Mouse (Mus musculus) kidney, embryonic 15.5 days (tissue): ENCODE data around the gene Oip5. TPM values are rescaled to one million over a fixed set of nuclear protein-coding genes. Genes with fewer than 3 reads are reported as not detected.
A peak's percentile ranks its signal among the peaks of the same experiment; 100 is the strongest.

Experiments used
- ATAC-seq: fragments of 200-750 bp; cut with Nextera tagmentation; replicated peaks from 2 replicates; pipeline ENCODE4 v1.8.0; 2017; ENCODE audit warnings: moderate TSS enrichment; ENCODE audit not compliant: low FRiP score
- H3K27ac ChIP-seq: fragments of 300-500 bp; sonication (generic); 2 replicates; pipeline ENCODE4 v1.5.1; 2015; ENCODE audit warnings: mild to moderate bottlenecking, inconsistent platforms
- H3K27me3 ChIP-seq: fragments of 300-500 bp; sonication (generic); 2 replicates; pipeline ENCODE4 v1.6.1; 2015; ENCODE audit warnings: inconsistent platforms
- H3K36me3 ChIP-seq: fragments of 300-500 bp; sonication (generic); 2 replicates; pipeline ENCODE4 v1.6.1; 2015; ENCODE audit warnings: inconsistent platforms
- H3K4me1 ChIP-seq: fragments of 300-500 bp; sonication (generic); 2 replicates; pipeline ENCODE4 v1.6.1; 2015; ENCODE audit warnings: inconsistent platforms
- H3K4me2 ChIP-seq: fragments of 300-500 bp; sonication (generic); 2 replicates; pipeline ENCODE4 v1.6.1; 2015; ENCODE audit warnings: moderate library complexity, mild to moderate bottlenecking, inconsistent platforms
- H3K4me3 ChIP-seq: fragments of 300-500 bp; sonication (generic); replicated peaks from 2 replicates; pipeline ENCODE4 v1.5.1; 2015; ENCODE audit warnings: mild to moderate bottlenecking, inconsistent platforms
- H3K9ac ChIP-seq: fragments of 300-500 bp; sonication (generic); 2 replicates; pipeline ENCODE4 v1.6.1; 2015; ENCODE audit warnings: mild to moderate bottlenecking, inconsistent platforms
- H3K9me3 ChIP-seq: fragments of 300-500 bp; sonication (generic); replicated peaks from 2 replicates; pipeline ENCODE4 v1.6.1; 2016; ENCODE audit warnings: inconsistent platforms
- WGBS: fragments of 180-500 bp; shearing (Covaris S2); methylation state at CpG from one replicate; pipeline ENCODE4 v1.1.7; 2015; ENCODE audit warnings: mixed read lengths; 5-methylcytosine and 5-hydroxymethylcytosine counted together
- polyA plus RNA-seq: library from polyadenylated mRNA; unstranded; fragments of >200 nt; fragmentation: Nextera tagmentation; extraction: Ambion mirVana; gene quantifications from 2 replicates; pipeline ENCODE4 v1.2.1, GENCODE M21; 2015

Oip5 gene
- polyA plus RNA-seq, 1 experiment from 2014 or later, result 30.7 TPM

- H3K4me2 ChIP-seq, result no peak overlapping the region
- no peaks in the 10 kb centered on the region for H3K4me1 ChIP-seq
- peaks cover 6% of the 10 kb centered on the region; the same call in 1 of the 2 replicates for H3K36me3 ChIP-seq
- ATAC-seq, result no peak
- H3K9ac ChIP-seq, result no peak overlapping the region
- H3K9me3 ChIP-seq, result no peaks in the 10 kb centered on the region
- 96% methylated on average over 3 of the region's 3 CpGs for WGBS
- no peak overlapping the region for H3K4me3 ChIP-seq
- no peaks in the 10 kb centered on the region for H3K27me3 ChIP-seq
- no peak overlapping the region for H3K27ac ChIP-seq
These were observed 36.7 kb downstream of the Oip5 start for GRCm38 (mm10) chr2:119581571-119581970.

- peaks cover 38% of the 10 kb centered on the region for H3K36me3 ChIP-seq
- H3K27me3 ChIP-seq, result no peaks in the 10 kb centered on the region
- no peaks in the 10 kb centered on the region for H3K9me3 ChIP-seq
- no peak for ATAC-seq
- no peak overlapping the region for H3K27ac ChIP-seq
- H3K4me1 ChIP-seq, result no peaks in the 10 kb centered on the region
- no peak overlapping the region for H3K4me2 ChIP-seq
- H3K9ac ChIP-seq, result no peak overlapping the region
- 84% methylated on average over 1 of the region's 1 CpGs for WGBS
- H3K4me3 ChIP-seq, result no peak overlapping the region
These were observed 45.8 kb downstream of the Oip5 start for GRCm38 (mm10) chr2:119572471-119572870.

DNA sequence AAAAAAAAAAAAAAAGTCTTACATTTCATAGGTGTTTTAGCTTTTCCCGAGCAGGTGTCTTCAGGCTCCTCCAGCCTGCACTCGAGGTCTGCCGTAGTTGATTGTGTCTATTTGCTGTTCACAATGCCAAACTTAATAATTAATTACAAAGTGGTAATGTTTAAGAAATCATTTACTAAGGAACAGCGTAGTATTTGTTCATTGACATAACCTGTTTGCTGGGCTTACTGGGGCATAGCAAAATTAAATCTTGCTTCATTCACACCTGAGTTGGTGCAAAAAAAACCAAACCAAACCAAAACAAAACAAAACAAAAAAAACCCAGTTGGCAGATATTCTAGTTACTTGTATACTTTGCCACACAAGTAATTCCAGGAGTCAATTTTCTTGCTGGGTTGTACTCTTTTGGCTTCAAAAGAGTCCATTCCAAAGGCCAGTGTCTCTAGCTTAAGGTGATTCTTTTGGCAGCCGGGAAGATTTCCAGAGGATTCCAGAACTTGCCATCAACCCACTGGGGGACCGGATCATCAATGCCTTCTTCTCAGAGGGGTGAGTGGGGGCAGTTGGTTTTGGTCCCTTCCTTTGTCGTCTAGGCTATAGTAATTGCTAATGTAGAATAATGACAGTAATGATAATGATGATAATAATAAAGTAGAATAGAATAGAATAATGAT, 52.0 kb downstream of the Oip5 start:
- Histone ChIP-seq H3K4me3 (no peak overlapping the region), H3K27ac (0 out of 2 replicates have a peak overlapping the region, but pooled peaks have one; percentile 18), H3K9ac (no peak overlapping the region), H3K4me2 (no peak overlapping the region), H3K9me3 (no peaks in the 10 kb centered on the region), H3K36me3 (peaks cover 18% of the 10 kb centered on the region), H3K27me3 (no peaks in the 10 kb centered on the region), H3K4me1 (no peaks in the 10 kb centered on the region)
- 73% methylated on average over 7 of the region's 7 CpGs for WGBS
- peak; percentile 43; the same call in 1 of the 2 replicates for ATAC-seq

- H3K4me1 ChIP-seq, result no peaks in the 10 kb centered on the region
- WGBS, result 83% methylated on average over 4 of the region's 4 CpGs
These were observed 53.0 kb downstream of the Oip5 start for GRCm38 (mm10) chr2:119565284-119565683.

DNA sequence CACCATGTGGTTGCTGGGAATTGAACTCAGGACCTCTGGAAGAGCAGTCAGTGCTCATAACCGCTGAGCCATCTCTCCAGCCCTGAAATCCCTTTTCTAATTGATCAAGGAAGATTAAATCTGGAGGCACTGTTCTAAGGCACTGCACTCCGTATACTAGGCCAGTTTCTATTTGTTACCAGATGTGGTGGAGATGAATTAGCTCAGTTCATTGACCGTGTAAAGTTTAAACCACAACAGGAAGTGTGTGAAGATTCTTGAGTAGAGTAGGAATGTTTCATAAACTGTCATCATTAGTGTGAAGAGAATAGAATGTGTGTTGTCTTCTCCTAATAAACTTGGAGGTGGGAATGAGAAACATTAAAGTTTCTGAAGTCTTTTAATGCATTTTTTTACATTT, 56.5 kb downstream of the Oip5 start:
- Histone ChIP-seq H3K4me1 (peaks cover 11% of the 10 kb centered on the region), H3K27me3 (no peaks in the 10 kb centered on the region), H3K9me3 (no peaks in the 10 kb centered on the region), H3K4me2 (no peak overlapping the region), H3K9ac (no peak overlapping the region), H3K4me3 (no peak overlapping the region), H3K36me3 (peaks cover 18% of the 10 kb centered on the region), H3K27ac (no peak overlapping the region)
- WGBS, result 80% methylated on average over 3 of the region's 3 CpGs
- no peak for ATAC-seq

More at GRCm38 (mm10) chr2:119565284-119565683, 53.0 kb downstream of the Oip5 start:
- H3K27me3 ChIP-seq, result no peaks in the 10 kb centered on the region
- no peak overlapping the region for H3K4me2 ChIP-seq
- no peak overlapping the region for H3K27ac ChIP-seq
- no peak for ATAC-seq
- H3K4me3 ChIP-seq, result no peak overlapping the region
- H3K9me3 ChIP-seq, result no peaks in the 10 kb centered on the region
- H3K9ac ChIP-seq, result no peak overlapping the region
- peaks cover 18% of the 10 kb centered on the region for H3K36me3 ChIP-seq

Other genes with a start within 250 kb of the Oip5 start
- 4.4 and 4.6 TPM in 2 replicates for gene Ino80, start 140.8 kb downstream of the Oip5 start, polyA plus RNA-seq
- 0.35 and 0.71 TPM in 2 replicates for gene Exd1, start 70.8 kb downstream of the Oip5 start, polyA plus RNA-seq
- gene Chp1, start 70.8 kb downstream of the Oip5 start, polyA plus RNA-seq, result 59.7 and 60.3 TPM in 2 replicates
- gene Nusap1, start 171 bp downstream of the Oip5 start, polyA plus RNA-seq, result 77.0 and 79.8 TPM in 2 replicates
- gene Ndufaf1, start 44.4 kb upstream of the Oip5 start, polyA plus RNA-seq, result 51.8 and 52.3 TPM in 2 replicates
- 44.7 and 45.9 TPM in 2 replicates for gene Rtf1, start 56.6 kb upstream of the Oip5 start, polyA plus RNA-seq
- 1.2 and 1.5 TPM in 2 replicates for gene Itpka, start 123.9 kb upstream of the Oip5 start, polyA plus RNA-seq
- gene Ltk, start 142.0 kb upstream of the Oip5 start, polyA plus RNA-seq, result 0.53 and 0.95 TPM in 2 replicates
- 29.9 and 34.1 TPM in 2 replicates for gene Rpap1, start 169.1 kb upstream of the Oip5 start, polyA plus RNA-seq
- gene Tyro3, start 179.3 kb upstream of the Oip5 start, polyA plus RNA-seq, result 12.3 and 13.0 TPM in 2 replicates